Mouse (Mus musculus) gastrocnemius, postnatal 25 days (tissue): Measurements from ENCODE around the gene Slc39a13. TPM values are rescaled to one million over a fixed set of nuclear protein-coding genes. Genes with fewer than 3 reads are reported as not detected.
"Not testable (repeated sequence)": the region's sequence is repeated elsewhere in the genome, so short reads cannot be mapped to it uniquely, and the experiment has no call there.

Source experiments
- DNase-seq: peaks from one replicate; pipeline ENCODE4 v3.0.0; 2022
- total RNA-seq, 2 experiments: library from RNA; stranded (reverse); gene quantifications; 1 replicate in 1 of 2; 2 replicates in 1 of 2; pipeline ENCODE4 v1.2.3; 2021

Slc39a13 gene
- total RNA-seq, 2 experiments from 2014 or later, result 21.8 to 22.5 TPM

- DNase-seq, result peak; percentile 57
Observed at GRCm38 (mm10) chr2:91065544-91065943, 4.7 kb downstream of the Slc39a13 start.

- DNase-seq, result no peak
Observed at GRCm38 (mm10) chr2:91064211-91064610, 6.0 kb downstream of the Slc39a13 start.

GRCm38 (mm10) chr2:91062779-91063606 lies 7.2 kb downstream of the Slc39a13 start:
- DNase-seq, result no peak

DNA sequence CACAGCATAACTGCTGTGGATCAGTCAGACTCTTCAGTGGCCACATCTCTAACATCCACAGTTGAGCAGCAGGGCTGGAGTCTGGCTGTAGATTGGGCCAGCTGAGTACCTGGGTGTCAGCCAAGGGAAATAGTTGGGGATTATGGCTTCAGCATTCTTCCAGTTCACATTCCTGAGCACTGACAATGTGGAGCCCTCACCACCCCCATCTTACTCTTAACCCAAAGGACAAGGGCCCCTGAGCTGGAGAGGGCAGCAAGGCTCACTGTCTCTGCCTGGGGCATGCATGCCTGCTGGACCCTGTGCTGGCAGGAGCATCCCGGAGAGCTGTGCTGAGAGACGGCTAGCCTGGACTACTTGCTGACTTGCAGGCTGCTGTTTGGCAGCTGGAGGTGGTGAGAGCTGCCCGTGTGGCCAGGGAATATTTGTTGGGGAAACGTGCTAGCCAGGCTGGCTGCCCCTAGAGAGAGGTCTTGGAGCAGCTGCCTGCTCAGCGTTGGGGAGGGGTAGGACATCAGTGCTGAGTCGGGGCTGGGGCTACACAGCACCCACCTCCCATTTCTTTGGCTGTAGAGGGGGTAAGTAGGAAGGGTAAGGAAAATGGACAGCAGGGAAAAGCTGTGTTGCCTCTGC lies 8.3 kb downstream of the Slc39a13 start:
- DNase-seq, result peak; percentile 63

DNA sequence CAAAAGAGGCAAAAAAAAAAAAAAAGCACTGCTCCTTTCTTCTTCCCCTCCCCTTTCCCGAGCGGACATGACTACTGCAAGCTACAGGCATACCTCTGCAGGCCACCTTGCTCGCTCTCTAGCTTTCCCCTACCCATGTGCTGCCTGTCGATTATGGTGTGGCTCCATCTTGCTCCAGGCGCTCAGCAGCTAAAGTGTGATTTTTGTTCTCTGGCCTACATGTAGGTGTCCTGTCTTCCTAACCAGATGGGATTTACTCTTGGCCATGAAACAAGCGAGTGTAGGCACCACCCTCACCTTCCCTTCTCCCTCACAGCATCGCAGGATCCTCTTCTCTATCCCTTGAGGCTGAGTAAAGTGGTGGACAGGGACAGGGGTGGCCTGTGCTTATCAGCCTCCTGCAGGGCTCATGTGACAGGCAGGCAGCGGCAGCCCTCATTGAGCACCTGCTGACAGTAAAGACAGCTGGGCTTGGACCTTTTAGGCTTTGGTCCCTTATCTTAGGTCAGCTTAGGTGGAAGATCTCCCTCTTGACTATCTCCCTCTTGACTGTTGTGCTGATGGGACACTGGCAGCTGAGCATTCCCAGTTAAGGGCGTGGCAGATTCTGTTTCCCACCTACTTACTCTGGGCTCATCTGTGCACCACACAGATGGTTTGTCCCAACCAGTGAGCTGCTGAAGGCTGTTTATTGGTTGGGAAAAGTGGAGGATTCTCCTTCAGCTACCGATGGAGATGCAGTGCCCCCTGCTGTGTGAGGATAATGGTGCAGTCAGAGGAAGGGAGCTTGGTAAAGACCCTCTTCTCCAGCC lies 9.5 kb downstream of the Slc39a13 start:
- no peak for DNase-seq

DNA sequence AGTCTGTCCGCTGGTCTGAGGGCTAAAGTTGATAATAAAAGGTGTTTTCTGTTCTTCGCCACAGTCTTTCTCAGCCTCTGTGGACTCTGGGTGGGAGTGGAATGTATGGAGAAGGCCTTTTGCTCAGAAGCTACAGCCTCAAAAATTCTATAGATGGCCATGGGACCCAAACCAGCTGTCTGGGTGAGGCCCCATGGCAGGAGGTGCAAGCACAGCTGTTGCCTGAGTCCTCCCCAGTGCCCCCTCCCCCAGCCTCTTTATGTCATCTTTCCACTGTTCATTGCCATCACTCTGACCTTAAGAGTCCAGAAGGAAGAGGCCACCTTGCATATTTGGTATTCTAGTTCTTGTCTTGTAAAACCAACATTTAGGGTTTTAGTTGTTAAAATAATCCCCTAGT lies 10.8 kb downstream of the Slc39a13 start:
- no peak for DNase-seq

DNA sequence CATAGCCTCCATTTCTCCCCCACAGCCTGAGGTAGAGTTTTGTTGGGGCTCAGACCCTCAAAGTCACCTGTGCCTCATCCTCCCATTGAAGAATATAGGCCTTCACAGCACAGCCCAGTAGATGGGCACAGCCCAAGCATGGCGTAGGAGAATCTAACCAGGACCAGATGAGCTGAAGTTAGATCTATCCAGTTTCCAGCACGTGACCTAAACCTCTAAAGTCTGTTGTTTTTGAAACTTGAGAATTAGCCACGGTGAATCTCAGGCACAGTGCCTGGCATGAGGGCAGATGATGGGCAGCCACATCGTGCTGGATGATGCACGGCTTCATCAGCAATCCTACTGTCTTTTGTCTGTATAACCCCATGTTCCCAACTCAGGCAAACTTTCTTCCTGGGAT lies 11.8 kb downstream of the Slc39a13 start:
- no peak for DNase-seq

GRCm38 (mm10) chr2:91053934-91054382 lies 16.3 kb downstream of the Slc39a13 start, which contains the start of gene Psmc3:
Gene Psmc3 (plus strand): TSS chr2:91054009.
- DNase-seq, result peak; percentile 97

DNA sequence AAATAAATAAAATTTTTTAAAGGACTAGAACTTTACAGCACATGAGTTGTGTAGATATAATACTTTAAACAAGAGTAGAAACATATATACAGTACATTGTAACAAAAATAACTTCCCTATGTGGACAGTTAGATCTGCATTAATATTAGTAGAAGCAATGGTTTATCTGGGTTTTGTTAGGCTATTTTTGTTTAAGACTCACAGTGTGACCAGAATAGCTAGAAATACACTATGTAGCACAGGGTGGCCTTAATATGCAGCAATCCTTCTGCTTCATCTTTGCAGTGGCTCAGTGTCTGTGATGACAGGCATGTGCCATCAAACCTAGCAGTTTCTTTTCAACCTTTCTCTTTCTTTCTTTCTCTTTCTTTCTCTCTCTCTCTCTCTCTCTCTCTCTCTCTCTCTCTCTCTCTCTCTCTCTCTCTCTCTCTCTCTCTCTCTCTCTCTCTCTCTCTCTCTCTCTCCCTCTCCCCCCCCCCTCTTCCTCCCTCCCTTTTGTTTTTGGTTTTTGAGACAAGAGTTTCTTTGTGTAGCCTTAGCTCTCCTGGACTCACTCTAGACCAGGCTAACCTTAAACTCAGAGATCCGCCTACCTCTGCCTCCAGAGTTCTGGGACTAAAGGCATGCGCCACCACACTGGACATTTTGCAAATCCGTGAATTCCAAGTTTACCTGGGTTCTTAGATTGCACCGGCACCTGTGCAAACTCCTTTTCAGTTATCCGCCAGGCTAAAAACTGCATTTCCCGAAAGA lies 16.9 kb downstream of the Slc39a13 start:
- DNase-seq, result no peak

- DNase-seq, result no peak
Observed at GRCm38 (mm10) chr2:91052752-91053151, 17.5 kb downstream of the Slc39a13 start.

- DNase-seq, result no peak
Observed at GRCm38 (mm10) chr2:91051917-91052316, 18.3 kb downstream of the Slc39a13 start.

DNA sequence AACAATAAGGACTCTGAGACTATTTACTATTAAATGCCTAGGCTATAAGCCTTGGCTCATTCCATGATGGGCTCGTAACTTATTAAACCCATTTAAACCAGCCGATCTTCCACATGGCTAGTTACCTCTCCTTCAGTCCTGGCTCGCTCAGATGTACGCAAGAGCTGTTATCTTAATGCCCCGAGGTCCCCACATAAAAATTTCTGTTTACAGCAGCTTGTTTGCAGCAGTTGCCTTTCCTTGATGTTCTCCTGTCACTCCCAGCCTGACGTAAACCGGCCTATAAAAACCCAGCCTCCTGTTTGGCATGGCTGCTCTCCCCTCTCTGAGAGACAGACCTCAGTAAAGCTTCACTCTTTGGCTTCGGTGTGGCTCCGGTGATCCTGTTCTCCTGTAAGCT lies 22.9 kb downstream of the Slc39a13 start:
- no peak for DNase-seq

DNA sequence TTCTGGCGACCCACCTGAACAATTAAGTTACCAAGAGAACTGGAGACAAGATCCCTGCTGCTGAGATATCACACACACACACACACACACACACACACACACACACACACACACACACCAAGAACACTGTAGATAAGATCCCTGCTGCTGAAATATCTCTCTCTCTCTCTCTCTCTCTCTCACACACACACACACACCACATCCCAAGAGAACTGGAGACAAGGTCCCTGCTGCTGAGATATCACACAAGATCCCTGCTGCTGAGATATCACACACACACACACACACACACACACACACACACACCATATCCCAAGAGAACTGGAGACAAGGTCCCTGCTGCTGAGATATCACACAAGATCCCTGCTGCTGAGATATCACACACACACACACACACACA lies 24.4 kb downstream of the Slc39a13 start:
- not testable (repeated sequence) for DNase-seq

DNA sequence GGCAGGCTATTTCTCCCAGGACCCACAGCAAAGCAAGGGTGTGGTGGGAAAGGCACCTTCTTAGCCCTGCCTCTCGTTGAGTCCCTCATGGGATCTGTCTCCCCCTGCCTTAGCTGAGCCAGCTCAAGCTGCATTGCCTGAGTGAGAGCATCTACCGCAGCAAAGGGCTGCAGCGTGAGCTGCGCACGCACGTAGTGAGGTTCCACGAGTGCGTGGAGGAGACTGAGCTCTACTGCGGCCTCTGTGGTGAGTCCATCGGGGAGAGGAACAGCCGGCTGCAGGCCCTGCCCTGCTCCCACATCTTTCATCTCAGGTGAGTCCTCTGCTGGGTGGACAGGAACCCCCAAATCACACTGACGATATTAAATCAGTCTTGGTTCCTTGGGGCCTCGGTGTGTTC lies 25.5 kb downstream of the Slc39a13 start:
- no peak for DNase-seq

DNA sequence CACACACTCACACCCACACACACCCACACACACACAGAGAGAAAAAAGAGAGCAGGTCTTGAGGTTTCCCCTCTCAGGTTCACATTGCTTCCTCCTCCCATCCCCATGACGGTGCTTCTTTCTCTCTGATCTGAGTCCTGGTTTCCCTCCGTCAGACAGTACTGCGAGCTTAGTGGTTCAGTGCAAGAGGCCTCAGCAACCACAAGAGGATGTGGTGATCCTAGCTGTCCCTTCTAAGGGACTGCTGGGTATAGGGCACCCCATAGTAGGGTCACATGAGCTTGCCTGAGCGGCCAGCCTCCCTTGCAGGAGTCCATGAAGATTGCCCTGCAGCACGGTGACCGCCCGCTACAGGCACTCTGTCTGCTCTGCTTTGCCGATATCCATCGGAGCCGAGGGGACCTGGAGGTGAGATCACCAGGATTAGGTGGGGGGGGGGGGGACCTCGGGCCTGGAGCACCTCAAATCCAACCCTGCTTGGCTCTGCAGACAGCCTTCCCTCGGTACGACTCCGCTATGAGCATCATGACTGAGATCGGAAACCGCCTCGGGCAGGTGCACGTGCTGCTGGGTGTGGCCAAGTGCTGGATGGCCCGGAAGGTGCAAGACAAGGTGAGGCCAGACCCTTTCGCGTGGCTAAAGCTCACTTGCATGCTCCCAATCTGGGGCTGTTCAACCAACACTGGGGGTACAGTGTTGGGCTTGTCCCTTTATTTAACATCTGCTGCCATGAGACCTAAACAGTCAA lies 27.4 kb downstream of the Slc39a13 start:
- DNase-seq, result no peak

- no peak for DNase-seq
Observed at GRCm38 (mm10) chr2:91041786-91042185, 28.4 kb downstream of the Slc39a13 start.

DNA sequence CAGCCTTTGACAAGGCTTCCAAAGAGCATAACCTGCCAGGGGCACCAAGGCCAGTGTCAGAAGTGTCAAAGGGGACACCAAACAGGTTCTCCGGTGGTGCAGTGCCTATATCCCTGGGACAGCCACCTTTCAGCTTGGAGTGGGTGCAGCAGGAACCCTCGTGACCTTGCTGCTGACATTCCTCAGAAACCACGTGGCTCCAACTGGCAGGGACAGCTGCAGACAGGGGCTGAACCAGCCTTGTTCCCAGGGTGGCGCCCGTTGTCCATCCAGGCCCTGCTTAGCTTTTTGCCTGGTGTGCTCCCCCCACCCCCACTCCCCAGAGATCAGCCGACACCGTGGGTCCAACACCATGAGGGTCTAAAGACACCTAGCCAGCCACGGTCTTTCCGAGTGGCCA lies 34.8 kb downstream of the Slc39a13 start, which contains the start of gene Rapsn:
Gene Rapsn, plus strand, starts transcription at position 236 of the 400 bp plus-strand sequence.
- DNase-seq, result peak; percentile 79

- no peak for DNase-seq
Observed at GRCm38 (mm10) chr2:91033000-91033399, 37.2 kb downstream of the Slc39a13 start.

GRCm38 (mm10) chr2:91031216-91031615 lies 39.0 kb downstream of the Slc39a13 start:
- DNase-seq, result no peak

- DNase-seq, result no peak
Observed at GRCm38 (mm10) chr2:91027391-91028214, 42.6 kb downstream of the Slc39a13 start.
